Mouse (Mus musculus) CH12.LX (cell line): Measurements from ENCODE around the gene Pef1. TPM values are rescaled to one million over a fixed set of nuclear protein-coding genes. Genes with fewer than 3 reads are reported as not detected.
A peak's percentile ranks its signal among the peaks of the same experiment; 100 is the strongest.

Experiments
- DNase-seq: peaks from one replicate; pipeline ENCODE4 v3.0.0-alpha.2; 2013; ENCODE audit errors: extremely low read depth
- H3K27ac ChIP-seq: 2 replicates; pipeline ENCODE4 v1.5.1; 2012; ENCODE audit warnings: low read depth, mild to moderate bottlenecking, control low read depth, moderate library complexity; ENCODE audit not compliant: insufficient read depth
- H3K27me3 ChIP-seq: replicated peaks from 2 replicates; pipeline ENCODE3; 2012; ENCODE audit warnings: inconsistent platforms
- H3K36me3 ChIP-seq, 2 experiments: replicated peaks in 1 of 2; 2 replicates each; pipeline versions ENCODE3 to v1.6.1; 2012; ENCODE audit warnings: inconsistent platforms in 1 of 2, low read length in 1 of 2, mild to moderate bottlenecking in 1 of 2, mixed read lengths in 1 of 2, moderate library complexity in 1 of 2; ENCODE audit not compliant: control insufficient read depth in 1 of 2, insufficient read depth in 1 of 2
- H3K4me1 ChIP-seq, 2 experiments: 2 replicates each; pipeline ENCODE4 v1.6.1; 2012; ENCODE audit warnings: inconsistent platforms in 1 of 2, moderate library complexity in 1 of 2; ENCODE audit not compliant: insufficient read depth in 2 of 2, control insufficient read depth in 1 of 2
- H3K4me2 ChIP-seq: 2 replicates; pipeline ENCODE4 v1.6.1; 2012; ENCODE audit warnings: low read depth, mild to moderate bottlenecking, control low read depth; ENCODE audit not compliant: poor library complexity, insufficient read depth, severe bottlenecking
- H3K4me3 ChIP-seq, 3 experiments: fragments of 150-350 bp in 1 of 3; sonication (generic) in 1 of 3; replicated peaks in 1 of 3; 2 replicates each; pipeline versions ENCODE3 to v1.5.1; 2011 to 2012; ENCODE audit warnings: low read depth in 2 of 3, low read length in 2 of 3, mild to moderate bottlenecking in 2 of 3, moderate library complexity in 2 of 3, control low read depth in 1 of 3, improper control_type of control experiment in 1 of 3, inconsistent platforms in 1 of 3, mixed read lengths in 1 of 3; ENCODE audit not compliant: poor library complexity in 1 of 3
- H3K79me2 ChIP-seq: replicated peaks from 2 replicates; pipeline ENCODE4 v1.6.1; 2012; ENCODE audit warnings: mild to moderate bottlenecking, moderate library complexity; ENCODE audit not compliant: control insufficient read depth, poor library complexity, insufficient read depth, severe bottlenecking; ENCODE audit errors: extremely low read depth
- H3K9ac ChIP-seq: 2 replicates; pipeline ENCODE4 v1.6.1; 2012; ENCODE audit warnings: low read depth, mild to moderate bottlenecking, control low read depth, moderate library complexity; ENCODE audit not compliant: insufficient read depth
- H3K9me3 ChIP-seq: replicated peaks from 2 replicates; pipeline ENCODE3; 2012; ENCODE audit warnings: low read length, inconsistent platforms, mixed read lengths
- BHLHE40 ChIP-seq: IDR thresholded peaks from 2 replicates; pipeline ENCODE4 v1.6.1; 2011; ENCODE audit warnings: mild to moderate bottlenecking, low read depth, low read length, improper control_type of control experiment
- CHD2 ChIP-seq: IDR thresholded peaks from 2 replicates; pipeline ENCODE4 v1.6.1; 2011; ENCODE audit warnings: low read length, improper control_type of control experiment
- E2F4 ChIP-seq: IDR thresholded peaks from 2 replicates; pipeline ENCODE4 v1.6.1; 2011; ENCODE audit warnings: low read depth, low read length, improper control_type of control experiment; ENCODE audit not compliant: insufficient replicate concordance
- ELF1 ChIP-seq: IDR thresholded peaks from 2 replicates; pipeline ENCODE4 v1.6.1; 2014; ENCODE audit warnings: low read depth, mild to moderate bottlenecking, inconsistent platforms, low read length, improper control_type of control experiment
- EP300 ChIP-seq: IDR thresholded peaks from 2 replicates; pipeline ENCODE4 v1.6.1; 2011; ENCODE audit warnings: low read length, improper control_type of control experiment
- HCFC1 ChIP-seq: IDR thresholded peaks from 2 replicates; pipeline ENCODE4 v1.6.1; 2012; ENCODE audit warnings: low read depth, mild to moderate bottlenecking, inconsistent platforms, low read length, improper control_type of control experiment
- IRF4 ChIP-seq: IDR thresholded peaks from 2 replicates; pipeline ENCODE4 v1.6.1; 2014; ENCODE audit warnings: low read depth, mild to moderate bottlenecking, inconsistent platforms, low read length, improper control_type of control experiment
- JUND ChIP-seq: conservative IDR thresholded peaks from 2 replicates; pipeline ENCODE4 v1.6.1; 2011; ENCODE audit warnings: low read depth, low read length, improper control_type of control experiment
- MAX ChIP-seq: IDR thresholded peaks from 2 replicates; pipeline ENCODE4 v1.6.1; 2011; ENCODE audit warnings: low read length, improper control_type of control experiment
- MAZ ChIP-seq: IDR thresholded peaks from 2 replicates; pipeline ENCODE4 v1.6.1; 2012; ENCODE audit warnings: low read depth, mild to moderate bottlenecking, inconsistent platforms, low read length, improper control_type of control experiment, moderate library complexity
- MEF2A ChIP-seq: IDR thresholded peaks from 2 replicates; pipeline ENCODE4 v1.6.1; 2014; ENCODE audit warnings: low read depth, mild to moderate bottlenecking, inconsistent platforms, low read length, improper control_type of control experiment, borderline replicate concordance
- MXI1 ChIP-seq: IDR thresholded peaks from 2 replicates; pipeline ENCODE4 v1.6.1; 2011; ENCODE audit warnings: mild to moderate bottlenecking, low read depth, low read length, improper control_type of control experiment
- MYC ChIP-seq: IDR thresholded peaks from 2 replicates; pipeline ENCODE4 v1.6.1; 2011; ENCODE audit warnings: low read depth, mild to moderate bottlenecking, improper control_type of control experiment, low read length
- NELFE ChIP-seq: IDR thresholded peaks from 2 replicates; pipeline ENCODE4 v1.6.1; 2011; ENCODE audit warnings: low read depth, low read length, improper control_type of control experiment
- NRF1 ChIP-seq: IDR thresholded peaks from 2 replicates; pipeline ENCODE4 v1.6.1; 2014; ENCODE audit warnings: low read depth, mild to moderate bottlenecking, inconsistent platforms, low read length, improper control_type of control experiment, moderate library complexity
- PAX5 ChIP-seq: IDR thresholded peaks from 2 replicates; pipeline ENCODE4 v1.6.1; 2012; ENCODE audit warnings: low read length, inconsistent platforms, mixed read lengths
- SMC3 ChIP-seq: IDR thresholded peaks from 2 replicates; pipeline ENCODE4 v1.6.1; 2011; ENCODE audit warnings: low read depth, low read length, improper control_type of control experiment
- TBP ChIP-seq: conservative IDR thresholded peaks from 2 replicates; pipeline ENCODE4 v1.6.1; 2011; ENCODE audit warnings: low read depth, low read length, improper control_type of control experiment
- TCF12 ChIP-seq: IDR thresholded peaks from 2 replicates; pipeline ENCODE4 v1.6.1; 2014; ENCODE audit warnings: low read depth, mild to moderate bottlenecking, inconsistent platforms, low read length, improper control_type of control experiment
- UBTF ChIP-seq: IDR thresholded peaks from 2 replicates; pipeline ENCODE4 v1.6.1; 2012; ENCODE audit warnings: low read depth, mild to moderate bottlenecking, inconsistent platforms, low read length, improper control_type of control experiment, moderate library complexity
- USF1 ChIP-seq: IDR thresholded peaks from 2 replicates; pipeline ENCODE4 v1.6.1; 2014; ENCODE audit warnings: low read depth, mild to moderate bottlenecking, inconsistent platforms, low read length, improper control_type of control experiment
- ZC3H11A ChIP-seq: IDR thresholded peaks from 2 replicates; pipeline ENCODE4 v1.6.1; 2012; ENCODE audit warnings: low read depth, mild to moderate bottlenecking, inconsistent platforms, low read length, improper control_type of control experiment
- ZKSCAN1 ChIP-seq: IDR thresholded peaks from 2 replicates; pipeline ENCODE4 v1.6.1; 2012; ENCODE audit warnings: low read depth, inconsistent platforms, low read length, improper control_type of control experiment, borderline replicate concordance
- ZMIZ1 ChIP-seq: IDR thresholded peaks from 2 replicates; pipeline ENCODE4 v1.6.1; 2012; ENCODE audit warnings: low read depth, mild to moderate bottlenecking, inconsistent platforms, low read length, improper control_type of control experiment
- dilution Hi-C: fragments of 300-500 bp; cut with MboI; formaldehyde crosslinking; loops from 2 replicates; pipeline ENCODE4 v1.14.3; 2020; ENCODE audit warnings: low sequenced_read_pairs; ENCODE audit not compliant: extremely low pct_unique_long_range_greater_than_20kb, extremely low pct_ligation_motif_present
- in situ Hi-C: fragments of 300-500 bp; cut with MboI; formaldehyde crosslinking; loops from 3 replicates; pipeline ENCODE4 v1.14.3; 2019; ENCODE audit warnings: low sequenced_read_pairs, low pct_ligation_motif_present, low pct_unique_long_range_greater_than_20kb, mixed read lengths
- polyA plus RNA-seq: library from polyadenylated mRNA; unstranded; fragments of >175 nt; gene quantifications from 2 replicates; pipeline ENCODE4 v1.2.1, GENCODE M21; 2012; ENCODE audit warnings: low read depth; ENCODE audit not compliant: insufficient read length
- total RNA-seq, 2 experiments: library from RNA; depleted of rRNA; stranded (reverse); fragments of 300-350 nt in 1 of 2; fragments of >200 nt in 1 of 2; gene quantifications; 2 replicates each; pipeline ENCODE4 v1.2.3; 2012 to 2014

The Pef1 gene
- total RNA-seq (2012; rRNA removed): 31.4 and 32.5 TPM in 2 replicates
- total RNA-seq (2014; rRNA removed): 26.2 and 26.5 TPM in 2 replicates
- polyA plus RNA-seq: 34.2 and 38.6 TPM in 2 replicates

DNA sequence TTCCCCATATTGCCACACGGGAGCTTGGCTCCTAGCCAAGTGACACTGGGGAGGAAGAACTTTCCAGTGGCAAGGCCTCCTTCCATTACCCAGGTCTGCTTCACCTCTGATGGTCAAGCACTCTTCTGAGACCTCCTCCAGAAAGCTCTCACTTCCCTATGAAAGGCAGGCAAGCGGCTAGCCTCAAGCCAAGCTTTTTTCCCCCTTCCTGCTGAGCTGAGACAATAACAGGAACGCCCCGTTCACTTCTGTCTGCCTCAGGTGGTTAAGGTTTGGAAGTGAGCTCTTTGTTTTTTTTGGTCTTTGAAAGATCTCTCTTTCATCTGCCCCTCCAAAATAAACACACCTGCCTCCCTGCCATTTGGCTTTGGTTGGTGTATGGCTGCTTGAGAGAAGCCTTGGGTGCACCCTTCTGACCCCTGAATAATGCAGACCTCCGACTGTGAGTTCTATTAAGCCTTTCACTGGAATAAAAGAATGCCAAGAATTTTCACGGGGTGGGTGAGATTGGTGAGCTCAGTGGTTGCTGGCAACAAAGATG is at the start of gene Pef1:
Gene Pef1 (plus strand): TSS at position 448 of the 541 bp plus-strand sequence.
- in situ Hi-C loops: no loop called here
- TF ChIP-seq ZC3H11A: no peak
- 0 out of 2 replicates have a peak, but pooled peaks have one; percentile 33 for TF ChIP-seq EP300
- TF ChIP-seq IRF4: peak; percentile 55; the same call in 1 of the 2 replicates
- TF ChIP-seq ZMIZ1: no peak
- peaks cover 49% of the 10 kb centered on the region for H3K27me3 ChIP-seq
- dilution Hi-C loops: no loop called here
- no peak within 1 kb of the TSS for H3K9ac ChIP-seq
- peaks cover 4% of the 10 kb centered on the region for H3K9me3 ChIP-seq
- DNase-seq: no peak
- H3K4me1 ChIP-seq: peaks cover 5 to 14% of the 10 kb centered on the region in 2 experiments
- no peaks in the 10 kb centered on the region for H3K79me2 ChIP-seq
- no peak within 1 kb of the TSS for H3K27ac ChIP-seq
- H3K36me3 ChIP-seq: no peaks in the 10 kb centered on the region
- no peak within 1 kb of the TSS for H3K4me3 ChIP-seq
- H3K4me2 ChIP-seq: no peak within 1 kb of the TSS; the same call in 1 of the 2 replicates

DNA sequence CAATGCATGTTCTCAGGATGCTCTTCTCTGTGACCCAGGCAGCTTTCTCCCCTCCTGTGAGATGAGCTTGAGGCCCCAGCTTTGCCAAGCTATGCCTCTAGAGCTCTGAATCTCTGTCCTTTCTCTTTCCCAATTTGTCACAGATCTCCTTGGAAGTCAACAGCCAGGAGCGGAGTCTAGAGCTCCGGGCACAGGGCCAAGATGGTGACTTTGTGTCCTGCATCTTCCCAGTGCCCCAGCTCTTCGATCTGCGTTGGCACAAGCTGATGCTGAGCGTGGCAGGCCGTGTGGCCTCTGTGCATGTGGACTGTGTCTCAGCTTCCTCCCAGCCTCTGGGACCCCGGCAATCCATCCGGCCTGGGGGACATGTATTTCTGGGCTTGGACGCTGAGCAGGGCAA is 49.2 kb upstream of the Pef1 start:
- DNase-seq: no peak
- in situ Hi-C loops (no loop called here), dilution Hi-C loops (no loop called here)
- H3K4me1 ChIP-seq: no peaks in the 10 kb centered on the region
- H3K27ac ChIP-seq: no peak overlapping the region
- no peaks in the 10 kb centered on the region for H3K36me3 ChIP-seq
- TF ChIP-seq MEF2A (no peak), SMC3 (no peak), UBTF (no peak), JUND (no peak)
- H3K9me3 ChIP-seq: peaks cover 8% of the 10 kb centered on the region
- H3K79me2 ChIP-seq: no peaks in the 10 kb centered on the region
- H3K27me3 ChIP-seq: peaks cover 87% of the 10 kb centered on the region
- H3K4me2 ChIP-seq: no peak overlapping the region
- no peak overlapping the region for H3K4me3 ChIP-seq
- H3K9ac ChIP-seq: no peak overlapping the region

DNA sequence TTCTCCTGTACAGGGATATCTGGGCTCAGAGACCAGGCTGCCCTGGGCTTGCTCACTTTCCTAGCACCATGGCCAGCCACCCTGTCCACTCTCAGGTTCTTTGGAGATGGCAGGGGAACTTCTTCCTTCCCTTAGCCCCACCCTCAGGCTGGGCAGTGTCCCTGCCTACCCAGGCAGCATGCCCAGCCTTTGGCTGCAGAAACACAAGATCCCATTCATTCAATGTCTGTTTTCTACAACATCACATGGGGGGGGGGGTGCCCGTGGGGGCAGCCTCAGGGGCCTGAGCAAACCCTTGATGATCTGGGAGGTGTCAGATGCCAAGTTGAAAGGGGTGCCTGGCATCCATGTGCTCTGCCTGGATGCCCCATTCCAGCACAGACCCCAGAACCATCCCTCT is 47.6 kb upstream of the Pef1 start:
- peaks cover 96% of the 10 kb centered on the region for H3K27me3 ChIP-seq
- no peaks in the 10 kb centered on the region for H3K79me2 ChIP-seq
- H3K4me2 ChIP-seq: no peak overlapping the region
- H3K36me3 ChIP-seq: no peaks in the 10 kb centered on the region
- dilution Hi-C loops: no loop called here
- in situ Hi-C loops: no loop called here
- TF ChIP-seq E2F4: no peak
- TF ChIP-seq NRF1: no peak
- no peak for TF ChIP-seq TBP
- no peak for TF ChIP-seq IRF4
- no peak for TF ChIP-seq CHD2
- TF ChIP-seq MAZ: no peak
- no peak for TF ChIP-seq TCF12
- no peak for TF ChIP-seq MYC
- no peak for TF ChIP-seq BHLHE40
- TF ChIP-seq MXI1: no peak
- TF ChIP-seq PAX5: no peak
- no peak for TF ChIP-seq SMC3
- TF ChIP-seq USF1: no peak
- TF ChIP-seq MEF2A: no peak
- TF ChIP-seq HCFC1: no peak
- TF ChIP-seq ELF1: no peak
- TF ChIP-seq EP300: no peak
- no peak for TF ChIP-seq MAX
- no peak for TF ChIP-seq NELFE
- no peak for TF ChIP-seq ZKSCAN1
- no peak for DNase-seq
- H3K4me1 ChIP-seq: no peaks in the 10 kb centered on the region
- H3K9ac ChIP-seq: no peak overlapping the region
- no peak overlapping the region for H3K4me3 ChIP-seq
- peaks cover 8% of the 10 kb centered on the region for H3K9me3 ChIP-seq
- no peak overlapping the region for H3K27ac ChIP-seq
